Mouse (Mus musculus): ENCODE measurements at regions not wholly inside any gene's neighbourhood (a gene's known extent, or its start where the extent isn't known, plus 50 kb on each side); places are given as distances from the start of the nearest gene placed in this dataset.

DNA sequence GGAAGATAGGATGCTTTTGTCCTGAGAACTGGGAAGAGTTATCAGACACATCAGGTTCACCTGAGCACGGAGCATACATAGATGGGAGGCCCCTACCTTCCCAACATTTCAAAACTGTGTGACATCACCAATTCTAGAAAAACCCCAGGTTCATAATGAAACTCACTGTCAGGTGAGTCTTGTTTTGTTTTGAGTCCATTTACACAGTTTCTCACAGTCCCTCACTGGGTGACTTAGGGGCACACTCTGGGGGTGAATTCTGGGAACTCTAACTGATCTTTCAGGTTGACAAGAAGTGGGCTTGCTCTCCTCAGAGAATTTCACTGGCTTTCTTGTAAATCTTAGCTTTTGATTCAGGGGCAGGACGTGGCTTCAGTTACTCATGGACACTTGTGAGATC is 243.7 kb upstream of the Satb1 start:
- no peak for TF ChIP-seq CTCF (IDR thresholded peaks at IDR 0.05; ENCODE audit: extremely low read depth, insufficient read depth, insufficient read length, insufficient replicate concordance)
- TF ChIP-seq POLR2A (IDR thresholded peaks at IDR 0.05; ENCODE audit: low read depth, low read length) = no peak
